Mouse (Mus musculus) urinary bladder, postnatal 25 days (tissue): ENCODE measurements around the gene Ppm1l.

ENCODE experiments used
- DNase-seq: peaks from one replicate; pipeline ENCODE4 v3.0.0; 2022; ENCODE audit warnings: low spot score

Gene Ppm1l

GRCm38 (mm10) chr3:69438773-69439514, 122.3 kb downstream of the Ppm1l start:
- DNase-seq, result no peak

DNA sequence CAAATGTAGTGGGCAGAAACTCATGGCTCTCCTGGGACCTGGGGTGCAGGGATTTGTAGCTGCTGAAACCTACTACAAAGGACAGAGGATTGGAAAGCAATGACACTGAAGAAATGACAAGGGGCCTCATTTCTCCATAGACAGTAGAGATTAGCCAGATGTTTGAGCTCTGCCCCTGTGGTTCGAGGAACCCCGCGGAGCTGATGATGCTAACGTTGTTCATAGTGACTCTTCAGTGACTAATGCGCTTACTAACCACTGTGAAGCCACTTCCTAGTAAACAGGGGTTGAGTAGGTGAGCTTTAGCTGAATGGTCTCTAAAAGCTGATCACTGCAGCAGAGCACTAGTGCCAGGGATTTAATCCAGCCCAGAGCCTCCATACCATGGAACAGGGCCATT, 124.1 kb downstream of the Ppm1l start:
- DNase-seq, result no peak

DNA sequence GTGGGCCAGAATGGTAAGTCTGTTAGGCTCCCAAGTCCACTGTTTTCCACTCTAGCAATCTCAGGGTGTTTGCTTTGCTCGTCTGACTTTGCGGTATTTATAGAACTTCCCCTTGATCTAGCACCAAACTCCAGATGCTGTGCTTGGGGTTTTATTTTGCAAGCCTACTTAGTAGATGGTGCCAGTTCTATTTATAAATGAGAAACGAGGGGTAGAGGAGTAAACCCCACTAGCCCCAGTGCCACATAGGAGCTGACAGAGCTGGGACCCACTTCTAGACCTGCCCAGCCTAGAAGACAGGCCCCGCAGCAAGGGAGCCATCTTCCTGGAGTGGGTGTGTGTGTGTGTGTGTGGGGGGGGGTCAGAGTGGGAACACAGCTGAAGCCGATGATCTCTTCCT, 130.3 kb downstream of the Ppm1l start:
- no peak for DNase-seq

DNA sequence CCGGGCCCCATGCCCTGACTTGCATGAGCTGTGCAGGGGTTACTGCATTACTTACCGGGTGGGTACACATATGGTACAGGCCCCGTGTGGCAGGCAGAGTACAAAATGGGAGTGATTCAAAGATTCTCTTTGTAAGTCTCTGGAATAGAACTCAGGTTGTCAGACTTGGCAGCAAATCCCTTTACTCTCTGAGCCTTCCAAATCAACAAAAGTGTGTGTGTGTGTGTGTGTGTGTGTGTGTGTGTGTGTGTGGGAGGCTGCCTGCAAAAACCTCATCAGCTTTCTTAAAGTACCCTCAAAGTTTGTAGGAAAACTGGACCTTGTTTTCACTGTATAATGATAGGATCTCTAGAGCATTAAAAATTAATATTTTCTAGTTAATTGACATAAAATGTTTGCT, 132.4 kb downstream of the Ppm1l start:
- DNase-seq, result no peak

DNA sequence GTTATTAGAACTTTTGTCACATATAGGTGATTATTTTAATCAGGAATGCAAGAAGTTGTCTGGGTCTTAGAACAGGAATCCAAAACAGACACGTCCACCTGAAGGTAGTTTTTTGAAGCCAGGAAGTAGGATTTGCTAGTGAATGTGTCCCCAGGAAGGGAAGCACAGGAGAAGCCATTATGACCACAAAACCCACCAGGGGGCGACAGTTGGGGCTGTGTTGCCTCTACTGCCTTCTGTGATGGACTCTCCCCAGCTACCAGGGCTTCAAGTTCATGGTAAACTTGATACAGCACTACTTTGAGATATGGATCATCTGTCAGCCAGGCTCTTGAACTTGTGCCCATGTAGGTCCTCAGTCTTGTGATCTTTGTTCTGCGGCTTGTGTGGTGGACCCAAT, 137.7 kb downstream of the Ppm1l start:
- no peak for DNase-seq

GRCm38 (mm10) chr3:69456071-69456470, 139.4 kb downstream of the Ppm1l start:
- no peak for DNase-seq

DNA sequence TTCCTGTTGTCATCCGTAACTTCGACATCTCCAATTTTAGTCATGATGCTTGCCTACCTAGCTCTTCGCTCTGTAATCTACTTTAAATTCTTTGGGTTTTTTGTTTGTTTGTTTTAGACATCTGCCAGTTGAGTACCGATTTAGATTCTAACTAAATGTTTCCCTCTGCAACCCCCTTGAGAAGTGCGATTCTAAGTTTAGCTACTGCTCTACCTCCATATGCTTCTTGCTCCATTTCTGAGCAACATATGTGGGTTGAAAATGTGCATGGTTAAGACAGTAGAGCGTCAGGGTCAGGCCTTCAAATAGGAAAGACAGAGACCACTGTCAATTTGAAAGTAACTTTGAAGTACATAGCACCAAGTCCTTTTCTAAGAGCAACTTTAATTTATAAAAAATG, 142.1 kb downstream of the Ppm1l start:
- DNase-seq, result no peak

- DNase-seq, result no peak
These were observed 145.3 kb downstream of the Ppm1l start for GRCm38 (mm10) chr3:69461956-69462355.

DNA sequence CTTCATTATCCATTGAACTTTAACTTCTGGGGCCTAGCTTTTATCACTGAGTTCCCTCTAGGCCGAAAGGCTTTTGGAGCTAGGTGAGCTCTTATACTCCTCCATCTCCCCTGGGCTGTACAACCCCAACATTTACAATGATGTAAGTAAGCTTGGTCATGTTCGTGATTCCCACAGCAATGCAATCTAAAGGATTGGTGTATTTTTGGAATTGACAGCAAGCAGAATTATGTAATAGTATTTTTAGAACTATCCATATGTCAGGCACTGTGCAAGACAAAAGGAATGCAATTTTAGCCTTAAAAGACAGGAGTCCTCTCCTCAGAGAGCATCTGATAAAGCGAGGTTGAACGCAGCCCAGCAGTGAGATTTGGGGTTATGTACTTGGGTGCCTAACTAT, 149.1 kb downstream of the Ppm1l start:
- no peak for DNase-seq

- DNase-seq, result no peak
These were observed 151.8 kb downstream of the Ppm1l start for GRCm38 (mm10) chr3:69468280-69469008.

GRCm38 (mm10) chr3:69469463-69470141, 152.9 kb downstream of the Ppm1l start:
- DNase-seq, result no peak

GRCm38 (mm10) chr3:69470142-69470796, 153.6 kb downstream of the Ppm1l start:
- DNase-seq, result no peak

- DNase-seq, result no peak
These were observed 159.3 kb downstream of the Ppm1l start for GRCm38 (mm10) chr3:69475850-69476450.

DNA sequence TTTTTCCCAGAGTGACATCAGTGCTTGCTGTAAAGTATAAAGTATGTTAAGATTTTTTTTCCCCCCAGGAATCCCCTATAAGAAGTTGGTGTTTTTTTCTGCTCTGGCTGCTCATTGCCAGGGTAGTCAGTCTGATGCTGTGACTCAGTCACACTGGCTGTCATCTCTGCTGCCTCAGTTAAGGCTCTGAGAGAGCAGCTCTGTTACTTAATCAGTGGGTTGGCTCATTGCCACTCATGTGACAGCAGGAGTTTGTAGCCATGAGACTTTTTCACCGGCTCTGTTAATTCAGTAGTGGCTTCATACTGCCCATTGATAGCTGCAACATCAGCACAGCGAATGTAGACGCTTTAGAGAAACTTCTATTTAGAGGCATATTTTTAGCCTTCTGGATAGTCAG, 163.3 kb downstream of the Ppm1l start:
- DNase-seq, result no peak

GRCm38 (mm10) chr3:69481835-69482234, 165.2 kb downstream of the Ppm1l start:
- peak; percentile 55 for DNase-seq

DNA sequence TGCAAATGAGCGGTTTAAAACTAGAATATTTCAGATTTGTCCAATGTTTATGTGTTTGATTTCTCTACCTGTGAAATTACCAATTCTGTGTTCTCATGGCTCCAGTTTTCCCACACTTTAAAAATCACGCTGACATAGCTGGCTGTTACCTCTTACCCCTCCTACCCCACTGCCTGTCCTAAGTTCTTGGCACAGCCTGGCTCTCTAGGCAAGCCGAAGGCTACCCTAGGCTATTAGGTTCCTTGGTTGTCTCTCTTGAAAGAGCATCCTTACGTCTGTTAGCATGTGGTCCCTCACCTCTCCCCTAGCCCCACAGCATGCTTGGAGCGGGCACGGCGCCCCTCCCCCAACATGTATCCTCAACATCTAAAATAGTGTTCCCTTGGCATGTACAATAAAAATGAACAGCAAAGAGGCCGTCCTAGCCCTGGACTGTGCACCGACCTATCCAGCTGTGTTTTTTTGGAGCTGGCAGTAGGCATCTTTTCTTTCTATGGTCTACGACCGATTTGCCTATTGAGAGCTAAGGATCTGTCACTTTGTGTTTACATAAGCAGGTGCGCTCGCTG, 167.4 kb downstream of the Ppm1l start:
- no peak for DNase-seq

GRCm38 (mm10) chr3:69484582-69484981, 167.9 kb downstream of the Ppm1l start:
- no peak for DNase-seq

- no peak for DNase-seq
These were observed 168.7 kb downstream of the Ppm1l start for GRCm38 (mm10) chr3:69485347-69485746.

DNA sequence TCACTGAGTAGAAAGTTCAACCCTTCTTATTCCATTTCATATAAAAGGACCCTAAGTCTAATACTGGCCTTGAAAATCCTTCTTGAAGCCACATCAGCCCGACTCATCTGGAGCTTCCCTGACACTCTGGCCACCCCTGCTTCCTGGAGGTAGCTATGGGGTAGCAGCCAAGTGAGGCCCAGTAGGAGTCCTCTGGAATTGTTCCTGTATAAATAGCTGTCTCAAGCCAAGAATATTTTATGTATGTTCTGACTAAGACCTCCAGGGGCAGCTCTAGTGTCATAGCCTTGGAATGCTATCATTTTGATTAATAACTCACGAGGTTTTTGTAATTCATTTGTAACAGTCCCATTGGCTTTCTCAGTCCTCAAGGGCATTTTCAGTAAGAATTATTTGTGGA, 169.1 kb downstream of the Ppm1l start:
- no peak for DNase-seq

GRCm38 (mm10) chr3:69487471-69487870, 170.8 kb downstream of the Ppm1l start:
- no peak for DNase-seq

- DNase-seq, result no peak
These were observed 173.0 kb downstream of the Ppm1l start for GRCm38 (mm10) chr3:69489669-69490068.
